Mouse (Mus musculus) liver, embryonic 11.5 days (tissue): ENCODE measurements around the gene Rhox3a. TPM values are rescaled to one million over a fixed set of nuclear protein-coding genes. Genes with fewer than 3 reads are reported as not detected.
"Not testable (repeated sequence)": the region's sequence is repeated elsewhere in the genome, so short reads cannot be mapped to it uniquely, and the experiment has no call there.

Experiments
- ATAC-seq: fragments of 200-750 bp; cut with Nextera tagmentation; replicated peaks from 2 replicates; pipeline ENCODE4 v1.8.0; 2017; ENCODE audit warnings: moderate number of reproducible peaks, mild to moderate bottlenecking, moderate TSS enrichment, moderate library complexity; ENCODE audit not compliant: low FRiP score
- DNase-seq: peaks from one replicate; pipeline ENCODE4 v3.0.0-alpha.2; 2017; ENCODE audit warnings: low spot score
- H3K27ac ChIP-seq: fragments of 300-500 bp; sonication (generic); 2 replicates; pipeline ENCODE4 v1.5.1; 2014; ENCODE audit warnings: mild to moderate bottlenecking, low read depth, low read length, control low read depth
- H3K27me3 ChIP-seq: fragments of 300-500 bp; sonication (generic); replicated peaks from 2 replicates; pipeline ENCODE4 v1.6.1; 2014; ENCODE audit warnings: low read length, mixed read lengths; ENCODE audit not compliant: control insufficient read depth, insufficient read depth
- H3K36me3 ChIP-seq: fragments of 300-500 bp; sonication (generic); 2 replicates; pipeline ENCODE4 v1.6.1; 2014; ENCODE audit warnings: mild to moderate bottlenecking, low read length, moderate library complexity, mixed read lengths; ENCODE audit not compliant: control insufficient read depth, insufficient read depth
- H3K4me1 ChIP-seq: fragments of 300-500 bp; sonication (generic); replicated peaks from 2 replicates; pipeline ENCODE4 v1.6.1; 2014; ENCODE audit warnings: low read length, mixed read lengths; ENCODE audit not compliant: control insufficient read depth, insufficient read depth
- H3K4me2 ChIP-seq: fragments of 300-500 bp; sonication (generic); 2 replicates; pipeline ENCODE4 v1.6.1; 2014; ENCODE audit warnings: mild to moderate bottlenecking, control low read depth, moderate library complexity
- H3K4me3 ChIP-seq: fragments of 300-500 bp; sonication (generic); 2 replicates; pipeline ENCODE4 v1.5.1; 2014; ENCODE audit warnings: low read depth, low read length, control low read depth
- H3K9ac ChIP-seq: fragments of 300-500 bp; sonication (generic); 2 replicates; pipeline ENCODE4 v1.6.1; 2014; ENCODE audit warnings: low read depth, low read length, control low read depth
- H3K9me3 ChIP-seq: fragments of 300-500 bp; sonication (generic); 2 replicates; pipeline ENCODE4 v1.6.1; 2016; ENCODE audit warnings: low read length, inconsistent platforms, mixed read lengths; ENCODE audit not compliant: control insufficient read depth
- WGBS: fragments of 180-500 bp; shearing (Covaris S2); extraction: QIAGEN DNeasy Blood & Tissue Kit; methylation state at CpG from one replicate; pipeline ENCODE4 v1.1.7; 2014; 5-methylcytosine and 5-hydroxymethylcytosine counted together
- polyA plus RNA-seq: library from polyadenylated mRNA; unstranded; fragments of >200 nt; fragmentation: Nextera tagmentation; extraction: Ambion mirVana; gene quantifications from 2 replicates; pipeline ENCODE4 v1.2.1, GENCODE M21; 2014

Gene Rhox3a
- not detected in 2 replicates for polyA plus RNA-seq

- not testable (repeated sequence) for H3K9me3 ChIP-seq, DNase-seq, H3K4me3 ChIP-seq, H3K9ac ChIP-seq, ATAC-seq, H3K4me1 ChIP-seq, H3K4me2 ChIP-seq, H3K27ac ChIP-seq, H3K36me3 ChIP-seq, H3K27me3 ChIP-seq
- WGBS = 71% methylated on average over 1 of the region's 3 CpGs
These were observed at the start of gene Rhox3a for GRCm38 (mm10) chrX:37249619-37250018. Rhox3a (plus strand) TSS chrX:37249919.

GRCm38 (mm10) chrX:37210941-37211340 lies 38.8 kb upstream of the Rhox3a start, which contains the start of gene Gm9:
Gm9 (minus strand) TSS chrX:37211041.
- Histone ChIP-seq H3K27me3 (no peaks in the 10 kb centered on the region), H3K4me3 (no peak within 1 kb of the TSS), H3K27ac (no peak within 1 kb of the TSS), H3K4me2 (no peak within 1 kb of the TSS), H3K9ac (no peak within 1 kb of the TSS), H3K36me3 (no peaks in the 10 kb centered on the region), H3K4me1 (no peaks in the 10 kb centered on the region), H3K9me3 (no peaks in the 10 kb centered on the region)
- ATAC-seq = no peak
- DNase-seq = no peak
- 80% methylated on average over 10 of the region's 10 CpGs for WGBS

- not testable (repeated sequence) for H3K4me2 ChIP-seq, DNase-seq, H3K4me3 ChIP-seq, ATAC-seq, H3K36me3 ChIP-seq, H3K4me1 ChIP-seq, H3K27ac ChIP-seq, H3K9me3 ChIP-seq, H3K9ac ChIP-seq, H3K27me3 ChIP-seq
- WGBS = 40% methylated on average over 1 of the region's 1 CpGs
These were observed 27.6 kb upstream of the Rhox3a start, which contains the start of gene Rhox1 for GRCm38 (mm10) chrX:37222158-37222557. Rhox1 (minus strand) TSS chrX:37222258.

GRCm38 (mm10) chrX:37244676-37245075 lies 5.0 kb upstream of the Rhox3a start, which contains the start of gene Rhox2a:
Rhox2a (plus strand) TSS chrX:37244976.
- ATAC-seq, DNase-seq, H3K27ac ChIP-seq, H3K27me3 ChIP-seq, H3K4me2 ChIP-seq, H3K4me1 ChIP-seq, H3K4me3 ChIP-seq, H3K9me3 ChIP-seq, H3K36me3 ChIP-seq, H3K9ac ChIP-seq: not testable (repeated sequence)
- no CpG with 5 or more reads among the region's 9 CpGs for WGBS

- 96% methylated on average over 10 of the region's 19 CpGs for WGBS
- not testable (repeated sequence) for H3K36me3 ChIP-seq, ATAC-seq, H3K9me3 ChIP-seq, H3K27ac ChIP-seq, DNase-seq, H3K9ac ChIP-seq, H3K4me3 ChIP-seq, H3K4me1 ChIP-seq, H3K4me2 ChIP-seq, H3K27me3 ChIP-seq
These were observed 15.3 kb downstream of the Rhox3a start, which contains the start of gene Rhox4a for GRCm38 (mm10) chrX:37265038-37265437. Rhox4a (plus strand) TSS chrX:37265338.

Other genes with a start within 250 kb of the Rhox3a start
- gene Sowahd, start 201.1 kb upstream of the Rhox3a start, polyA plus RNA-seq = 0.21 and 0.34 TPM in 2 replicates
- gene Rpl39, start 164.5 kb upstream of the Rhox3a start, polyA plus RNA-seq = 683 and 708 TPM in 2 replicates
- gene Upf3b, start 139.6 kb upstream of the Rhox3a start, polyA plus RNA-seq = 16.1 and 20.9 TPM in 2 replicates
- gene Nkap, start 123.1 kb upstream of the Rhox3a start, polyA plus RNA-seq = 19.0 and 19.9 TPM in 2 replicates
- gene Akap14, start 81.1 kb upstream of the Rhox3a start, polyA plus RNA-seq = 0.10 TPM in 1 of 2 replicates, not detected in the other
- gene Ndufa1, start 58.8 kb upstream of the Rhox3a start, polyA plus RNA-seq = 321 and 361 TPM in 2 replicates
- gene Rnf113a1, start 58.7 kb upstream of the Rhox3a start, polyA plus RNA-seq = 8.9 and 9.4 TPM in 2 replicates
- not detected in 2 replicates for gene Gm9, start 38.9 kb upstream of the Rhox3a start, polyA plus RNA-seq
- gene Rhox1, start 27.7 kb upstream of the Rhox3a start, polyA plus RNA-seq = not detected in 2 replicates
- gene Rhox2a, start 4.9 kb upstream of the Rhox3a start, polyA plus RNA-seq = not detected in 2 replicates
- not detected in 2 replicates for gene Rhox4a, start 15.4 kb downstream of the Rhox3a start, polyA plus RNA-seq
- gene Rhox3a2, start 130.1 kb downstream of the Rhox3a start, polyA plus RNA-seq = not detected in 2 replicates
- gene Rhox4a2, start 140.9 kb downstream of the Rhox3a start, polyA plus RNA-seq = not detected in 2 replicates
- gene Rhox2b, start 162.1 kb downstream of the Rhox3a start, polyA plus RNA-seq = not detected in 2 replicates
- gene Rhox4b, start 182.6 kb downstream of the Rhox3a start, polyA plus RNA-seq = 0.08 TPM in 1 of 2 replicates, not detected in the other
- gene Rhox2c, start 203.8 kb downstream of the Rhox3a start, polyA plus RNA-seq = 0.38 TPM in 1 of 2 replicates, not detected in the other
- not detected in 2 replicates for gene Rhox3c, start 208.7 kb downstream of the Rhox3a start, polyA plus RNA-seq
- not detected in 2 replicates for gene Rhox4c, start 230.4 kb downstream of the Rhox3a start, polyA plus RNA-seq
- not detected in 2 replicates for gene Rhox2d, start 243.5 kb downstream of the Rhox3a start, polyA plus RNA-seq